Mouse (Mus musculus): ENCODE data around the gene Fry. TPM values are rescaled to one million over a fixed set of nuclear protein-coding genes. Genes with fewer than 3 reads are reported as not detected.

Gene Fry
- polyA plus RNA-seq, 1 experiment from 2014 or later: 5.5 TPM

DNA sequence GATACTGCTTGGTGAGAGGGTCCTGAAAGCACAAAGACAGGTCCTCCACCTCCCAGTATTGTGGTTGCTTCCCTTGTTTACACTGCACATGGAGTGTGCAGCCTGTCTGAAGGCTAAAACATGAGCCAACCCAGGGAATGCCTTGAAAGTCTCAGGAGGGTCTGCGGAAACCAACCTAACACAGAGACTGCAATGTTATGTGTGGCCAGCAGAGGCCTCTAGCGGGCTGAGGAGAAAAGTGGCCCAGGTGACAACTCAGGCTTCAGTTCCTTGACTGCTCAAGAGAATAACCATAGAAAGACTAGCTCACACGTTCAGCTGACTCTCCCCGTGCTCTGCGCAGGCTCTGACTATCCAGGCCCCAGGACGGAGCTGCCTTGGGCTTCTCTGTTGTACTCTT is 20.8 kb upstream of the Fry start:
- WGBS: 1% methylated on average over 6 of the region's 6 CpGs
- Histone ChIP-seq H3K27me3 (replicated peaks; ENCODE audit: control insufficient read depth, insufficient read depth, low read length) (no peaks in the 10 kb centered on the region), H3K4me1 (replicated peaks; ENCODE audit: control insufficient read depth, insufficient read depth, low read length) (no peaks in the 10 kb centered on the region), H3K4me2 (replicated peaks; ENCODE audit: low read depth) (0 out of 2 replicates have a peak overlapping the region, but pooled peaks have one; percentile 24), H3K36me3 (ENCODE audit: control insufficient read depth, insufficient read depth) (no peaks in the 10 kb centered on the region), H3K27ac (ENCODE audit: low read depth, low read length) (no peak overlapping the region), H3K9me3 (ENCODE audit: control insufficient read depth) (no peaks in the 10 kb centered on the region), H3K4me3 (ENCODE audit: low read depth, low read length) (no peak overlapping the region), H3K9ac (ENCODE audit: low read depth, low read length) (no peak overlapping the region)
- TF ChIP-seq CTCF (IDR thresholded peaks at IDR 0.05; ENCODE audit: low read depth): peak; percentile 92
- no peak for ATAC-seq

DNA sequence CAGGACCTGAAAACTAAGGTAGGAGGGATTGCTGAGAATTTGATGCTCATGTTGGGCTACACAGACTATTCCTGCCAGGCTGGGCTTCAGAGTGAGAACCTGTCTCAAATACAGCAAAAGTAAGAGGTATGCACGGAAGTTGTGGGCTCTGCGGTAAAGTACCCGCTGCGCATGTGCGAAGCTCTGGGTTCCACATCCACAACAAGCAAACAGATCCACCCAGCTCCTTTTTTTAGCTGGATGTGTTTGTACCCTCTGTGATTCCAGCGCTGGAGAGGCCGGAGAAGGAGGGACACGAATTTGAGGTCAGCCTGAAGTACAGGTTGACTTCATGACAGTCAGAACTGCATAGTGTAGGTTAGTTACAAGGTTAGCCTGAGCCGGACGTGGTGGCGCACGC is 19.7 kb upstream of the Fry start:
- Histone ChIP-seq H3K9me3 (ENCODE audit: control insufficient read depth) (no peaks in the 10 kb centered on the region), H3K9ac (ENCODE audit: low read depth, low read length) (no peak overlapping the region), H3K36me3 (ENCODE audit: control insufficient read depth, insufficient read depth) (no peaks in the 10 kb centered on the region), H3K27me3 (replicated peaks; ENCODE audit: control insufficient read depth, insufficient read depth, low read length) (no peaks in the 10 kb centered on the region), H3K4me1 (replicated peaks; ENCODE audit: control insufficient read depth, insufficient read depth, low read length) (no peaks in the 10 kb centered on the region), H3K4me2 (replicated peaks; ENCODE audit: low read depth) (no peak overlapping the region), H3K4me3 (ENCODE audit: low read depth, low read length) (no peak overlapping the region), H3K27ac (ENCODE audit: low read depth, low read length) (no peak overlapping the region)
- TF ChIP-seq CTCF (IDR thresholded peaks at IDR 0.05; ENCODE audit: low read depth): no peak
- no peak for ATAC-seq
- 89% methylated on average over 12 of the region's 12 CpGs for WGBS

DNA sequence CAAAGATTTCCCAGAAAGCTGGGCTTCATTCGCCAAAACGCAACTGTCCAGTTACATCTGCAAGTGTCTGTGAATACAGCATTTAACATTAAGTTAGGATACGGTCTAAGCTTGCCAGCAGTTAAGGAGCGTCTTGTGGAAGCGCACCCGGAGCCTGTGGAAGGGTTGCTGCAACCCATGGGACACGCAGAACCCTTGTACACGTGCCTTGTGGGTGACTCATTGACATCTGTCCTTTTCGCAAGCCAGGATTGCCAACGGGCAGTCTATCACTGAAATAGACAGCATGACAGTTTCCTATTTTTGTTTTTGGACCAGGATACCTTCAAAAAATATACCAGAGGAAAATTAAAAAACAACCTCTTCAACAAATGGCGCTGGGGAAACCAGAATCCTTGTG is 16.7 kb upstream of the Fry start:
- no peak for ATAC-seq
- TF ChIP-seq CTCF (IDR thresholded peaks at IDR 0.05; ENCODE audit: low read depth): no peak
- Histone ChIP-seq H3K27me3 (replicated peaks; ENCODE audit: control insufficient read depth, insufficient read depth, low read length) (no peaks in the 10 kb centered on the region), H3K4me1 (replicated peaks; ENCODE audit: control insufficient read depth, insufficient read depth, low read length) (no peaks in the 10 kb centered on the region), H3K36me3 (ENCODE audit: control insufficient read depth, insufficient read depth) (no peaks in the 10 kb centered on the region), H3K27ac (ENCODE audit: low read depth, low read length) (no peak overlapping the region), H3K4me3 (ENCODE audit: low read depth, low read length) (no peak overlapping the region), H3K9me3 (ENCODE audit: control insufficient read depth) (no peaks in the 10 kb centered on the region), H3K9ac (ENCODE audit: low read depth, low read length) (no peak overlapping the region), H3K4me2 (replicated peaks; ENCODE audit: low read depth) (no peak overlapping the region)
- WGBS: 86% methylated on average over 11 of the region's 11 CpGs

DNA sequence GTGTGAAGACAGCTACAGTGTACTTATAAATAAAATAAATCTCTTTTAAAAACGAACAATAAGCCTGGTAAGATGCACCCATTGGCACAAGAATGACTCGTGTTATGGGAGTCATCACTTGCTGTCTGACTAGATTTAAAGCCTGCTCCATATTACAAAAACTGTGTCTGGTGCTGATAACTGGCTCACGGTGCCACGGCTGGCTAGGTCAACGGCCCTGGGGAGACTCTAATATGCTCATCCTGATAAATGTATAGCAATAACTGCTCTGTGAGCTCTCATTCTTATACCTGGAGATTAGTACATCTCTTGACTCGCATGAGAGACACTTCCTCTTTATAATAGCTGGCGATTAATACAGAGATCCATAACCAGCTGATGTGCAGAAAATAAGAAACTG is 12.1 kb upstream of the Fry start:
- no peak for TF ChIP-seq CTCF (IDR thresholded peaks at IDR 0.05; ENCODE audit: low read depth)
- Histone ChIP-seq H3K36me3 (ENCODE audit: control insufficient read depth, insufficient read depth) (no peaks in the 10 kb centered on the region), H3K27ac (ENCODE audit: low read depth, low read length) (no peak overlapping the region), H3K4me2 (replicated peaks; ENCODE audit: low read depth) (no peak overlapping the region), H3K4me3 (ENCODE audit: low read depth, low read length) (no peak overlapping the region), H3K27me3 (replicated peaks; ENCODE audit: control insufficient read depth, insufficient read depth, low read length) (no peaks in the 10 kb centered on the region), H3K9me3 (ENCODE audit: control insufficient read depth) (no peaks in the 10 kb centered on the region), H3K9ac (ENCODE audit: low read depth, low read length) (no peak overlapping the region), H3K4me1 (replicated peaks; ENCODE audit: control insufficient read depth, insufficient read depth, low read length) (no peaks in the 10 kb centered on the region)
- WGBS: 88% methylated on average over 7 of the region's 7 CpGs
- no peak for ATAC-seq

DNA sequence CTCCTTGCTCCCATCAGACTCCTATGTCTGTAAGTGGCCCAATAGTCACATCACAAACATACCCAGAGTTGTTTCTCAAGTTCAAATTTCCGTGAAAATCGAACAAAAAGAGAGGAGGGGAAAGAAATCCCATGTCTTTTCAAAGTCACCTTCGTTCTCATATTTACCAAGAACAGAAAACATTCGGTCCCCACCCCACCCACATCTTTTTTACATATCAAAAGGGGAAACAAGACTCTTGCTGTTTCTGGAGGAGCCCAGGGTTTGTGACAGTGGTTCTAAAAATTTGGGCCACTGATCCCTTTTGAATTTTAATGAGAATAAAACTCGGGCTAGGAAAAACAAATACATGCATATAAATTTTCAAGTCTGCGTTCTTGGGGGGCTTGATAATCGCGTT is 7.2 kb upstream of the Fry start:
- H3K27me3 ChIP-seq (replicated peaks; ENCODE audit: control insufficient read depth, insufficient read depth, low read length): no peaks in the 10 kb centered on the region
- H3K4me3 ChIP-seq (ENCODE audit: low read depth, low read length): no peak overlapping the region
- H3K4me1 ChIP-seq (replicated peaks; ENCODE audit: control insufficient read depth, insufficient read depth, low read length): no peaks in the 10 kb centered on the region
- no peak overlapping the region for H3K4me2 ChIP-seq (replicated peaks; ENCODE audit: low read depth)
- no peaks in the 10 kb centered on the region for H3K36me3 ChIP-seq (ENCODE audit: control insufficient read depth, insufficient read depth)
- TF ChIP-seq CTCF (IDR thresholded peaks at IDR 0.05; ENCODE audit: low read depth): no peak
- no peaks in the 10 kb centered on the region for H3K9me3 ChIP-seq (ENCODE audit: control insufficient read depth)
- no peak for ATAC-seq
- H3K9ac ChIP-seq (ENCODE audit: low read depth, low read length): no peak overlapping the region
- WGBS: 54% methylated on average over 8 of the region's 8 CpGs
- H3K27ac ChIP-seq (ENCODE audit: low read depth, low read length): no peak overlapping the region

DNA sequence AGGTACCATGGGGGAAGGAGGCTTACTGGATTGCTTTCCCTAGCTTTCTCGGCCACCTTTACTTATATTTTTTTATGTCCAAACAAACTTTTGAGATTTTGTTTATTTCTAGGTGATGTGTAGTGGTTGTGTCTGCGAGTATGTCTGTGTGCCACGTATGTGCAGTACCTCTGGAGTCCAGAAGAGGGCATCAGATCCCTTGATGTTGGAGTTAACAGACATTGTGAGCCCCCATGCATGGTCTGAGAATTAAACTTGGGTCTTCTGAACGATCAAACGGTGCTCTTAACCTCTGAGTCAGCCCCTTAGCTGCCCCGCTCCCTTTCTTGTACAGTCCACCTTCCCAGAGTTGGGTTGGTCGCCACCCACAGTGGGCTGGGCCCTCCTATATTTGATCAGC is 4.4 kb upstream of the Fry start:
- TF ChIP-seq CTCF (IDR thresholded peaks at IDR 0.05; ENCODE audit: low read depth): peak; percentile 62
- H3K4me3 ChIP-seq (ENCODE audit: low read depth, low read length): no peak overlapping the region
- no peak overlapping the region for H3K27ac ChIP-seq (ENCODE audit: low read depth, low read length)
- no peaks in the 10 kb centered on the region for H3K4me1 ChIP-seq (replicated peaks; ENCODE audit: control insufficient read depth, insufficient read depth, low read length)
- 80% methylated on average over 7 of the region's 7 CpGs for WGBS
- no peaks in the 10 kb centered on the region for H3K27me3 ChIP-seq (replicated peaks; ENCODE audit: control insufficient read depth, insufficient read depth, low read length)
- no peaks in the 10 kb centered on the region for H3K36me3 ChIP-seq (ENCODE audit: control insufficient read depth, insufficient read depth)
- H3K4me2 ChIP-seq (replicated peaks; ENCODE audit: low read depth): no peak overlapping the region
- no peak for ATAC-seq
- no peak overlapping the region for H3K9ac ChIP-seq (ENCODE audit: low read depth, low read length)
- H3K9me3 ChIP-seq (ENCODE audit: control insufficient read depth): no peaks in the 10 kb centered on the region

DNA sequence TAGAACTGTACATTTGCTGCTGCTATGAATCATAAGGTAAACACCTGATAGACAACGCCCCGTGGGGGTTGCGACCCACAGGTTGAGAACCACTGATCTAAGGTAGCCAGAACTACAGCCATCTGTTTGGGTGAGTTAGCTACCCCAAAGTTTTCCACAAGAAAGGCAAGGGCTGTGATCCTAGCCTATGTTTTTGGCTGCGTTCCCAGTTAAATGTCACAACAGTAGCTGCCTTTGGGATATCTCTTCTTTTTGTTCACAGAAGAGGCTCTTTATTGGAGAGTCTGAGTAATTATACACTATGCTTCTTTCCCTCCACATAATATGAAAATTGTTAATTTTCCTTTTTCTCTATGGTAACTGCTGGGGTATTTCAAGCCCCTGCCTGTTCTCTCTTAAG is 3.7 kb upstream of the Fry start:
- ATAC-seq: no peak
- WGBS: 66% methylated on average over 4 of the region's 4 CpGs
- no peak for TF ChIP-seq CTCF (IDR thresholded peaks at IDR 0.05; ENCODE audit: low read depth)
- no peaks in the 10 kb centered on the region for H3K36me3 ChIP-seq (ENCODE audit: control insufficient read depth, insufficient read depth)
- H3K9ac ChIP-seq (ENCODE audit: low read depth, low read length): no peak overlapping the region
- H3K4me2 ChIP-seq (replicated peaks; ENCODE audit: low read depth): no peak overlapping the region
- no peaks in the 10 kb centered on the region for H3K9me3 ChIP-seq (ENCODE audit: control insufficient read depth)
- no peaks in the 10 kb centered on the region for H3K27me3 ChIP-seq (replicated peaks; ENCODE audit: control insufficient read depth, insufficient read depth, low read length)
- H3K4me3 ChIP-seq (ENCODE audit: low read depth, low read length): no peak overlapping the region
- H3K27ac ChIP-seq (ENCODE audit: low read depth, low read length): no peak overlapping the region
- H3K4me1 ChIP-seq (replicated peaks; ENCODE audit: control insufficient read depth, insufficient read depth, low read length): no peaks in the 10 kb centered on the region

All from intestine, postnatal 0 days (tissue).